Mouse (Mus musculus): ENCODE data around the gene Gm28079. TPM values are rescaled to one million over a fixed set of nuclear protein-coding genes. Genes with fewer than 3 reads are reported as not detected.
"Not testable (repeated sequence)": the region's sequence is repeated elsewhere in the genome, so short reads cannot be mapped to it uniquely, and the experiment has no call there.

Gm28079 gene
- not detected in 2 replicates for polyA plus RNA-seq (2015; fragmentation: Nextera tagmentation; extraction: Ambion mirVana)

DNA sequence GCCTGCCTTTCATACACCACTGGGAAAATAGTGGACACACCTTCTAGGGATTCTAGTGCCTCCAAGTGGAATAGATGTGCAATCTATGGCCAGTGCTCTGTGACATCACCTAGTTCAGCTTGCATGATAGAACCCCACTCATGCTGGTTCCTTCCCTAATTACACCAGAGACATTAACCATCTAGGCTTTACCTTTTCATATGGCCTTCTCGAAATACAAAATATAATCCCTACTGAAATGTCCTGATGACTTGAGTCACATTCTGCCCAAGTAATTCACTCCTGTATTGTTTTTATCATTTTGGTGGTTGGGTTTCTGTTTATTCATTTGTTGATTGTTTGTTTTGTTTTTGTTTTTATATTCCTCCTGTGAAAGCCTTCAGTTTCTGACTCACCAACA, at the start of gene Gm28079:
Gm28079 (minus strand) TSS at position 101 of the 400 bp plus-strand sequence.
- WGBS, result no CpG with 5 or more reads among the region's 1 CpGs
- not testable (repeated sequence) for H3K4me1 ChIP-seq; H3K4me3 ChIP-seq (replicated peaks)

More for the DNA sequence above, at the start of gene Gm28079:
- H3K27ac ChIP-seq; H3K36me3 ChIP-seq; H3K27me3 ChIP-seq (replicated peaks); H3K9me3 ChIP-seq; ATAC-seq (ENCODE audit: insufficient read depth, low FRiP score, low read depth); H3K4me2 ChIP-seq; H3K9ac ChIP-seq: not testable (repeated sequence)

Measured in stomach, embryonic 15.5 days (tissue).